Mouse (Mus musculus): Measurements from ENCODE around the gene Ercc6. TPM values are rescaled to one million over a fixed set of nuclear protein-coding genes. Genes with fewer than 3 reads are reported as not detected.

The Ercc6 gene
- polyA plus RNA-seq, 1 experiment, result 18.4 TPM

- no peak for TF ChIP-seq CTCF (IDR thresholded peaks at IDR 0.05; ENCODE audit: borderline replicate concordance, insufficient read depth, low read length)
- no peak for TF ChIP-seq POLR2A (IDR thresholded peaks at IDR 0.05; ENCODE audit: low read depth, low read length)
- Histone ChIP-seq H3K4me3 (ENCODE audit: insufficient read depth, low read length) (no peak overlapping the region), H3K4me1 (ENCODE audit: control insufficient read depth, insufficient read depth, low read length) (no peaks in the 10 kb centered on the region), H3K27ac (ENCODE audit: insufficient read depth, low read length) (no peak overlapping the region)
These were observed 84.2 kb downstream of the Ercc6 start for GRCm38 (mm10) chr14:32597232-32598231.

GRCm38 (mm10) chr14:32598437-32599219 is 85.3 kb downstream of the Ercc6 start:
- Histone ChIP-seq H3K4me1 (ENCODE audit: control insufficient read depth, insufficient read depth, low read length) (no peaks in the 10 kb centered on the region), H3K27ac (ENCODE audit: insufficient read depth, low read length) (no peak overlapping the region), H3K4me3 (ENCODE audit: insufficient read depth, low read length) (no peak overlapping the region)
- TF ChIP-seq CTCF (IDR thresholded peaks at IDR 0.05; ENCODE audit: borderline replicate concordance, insufficient read depth, low read length) (no peak), POLR2A (IDR thresholded peaks at IDR 0.05; ENCODE audit: low read depth, low read length) (no peak)

- Histone ChIP-seq H3K4me1 (ENCODE audit: control insufficient read depth, insufficient read depth, low read length) (no peaks in the 10 kb centered on the region), H3K4me3 (ENCODE audit: insufficient read depth, low read length) (no peak within 1 kb of the TSS), H3K27ac (ENCODE audit: insufficient read depth, low read length) (no peak within 1 kb of the TSS)
- TF ChIP-seq CTCF (IDR thresholded peaks at IDR 0.05; ENCODE audit: borderline replicate concordance, insufficient read depth, low read length) (no peak), POLR2A (IDR thresholded peaks at IDR 0.05; ENCODE audit: low read depth, low read length) (no peak)
These were observed 86.1 kb downstream of the Ercc6 start, which contains the start of gene Prrxl1 for GRCm38 (mm10) chr14:32599290-32600041. Prrxl1 (plus strand) TSS chr14:32599407.

GRCm38 (mm10) chr14:32600110-32600509 is 86.8 kb downstream of the Ercc6 start:
- H3K4me1 ChIP-seq (ENCODE audit: control insufficient read depth, insufficient read depth, low read length), result no peaks in the 10 kb centered on the region
- no peak overlapping the region for H3K27ac ChIP-seq (ENCODE audit: insufficient read depth, low read length)
- no peak for TF ChIP-seq POLR2A (IDR thresholded peaks at IDR 0.05; ENCODE audit: low read depth, low read length)
- no peak for TF ChIP-seq CTCF (IDR thresholded peaks at IDR 0.05; ENCODE audit: borderline replicate concordance, insufficient read depth, low read length)
- H3K4me3 ChIP-seq (ENCODE audit: insufficient read depth, low read length), result no peak overlapping the region

GRCm38 (mm10) chr14:32605508-32605907 is 92.2 kb downstream of the Ercc6 start:
- TF ChIP-seq POLR2A (IDR thresholded peaks at IDR 0.05; ENCODE audit: low read depth, low read length) (no peak), CTCF (IDR thresholded peaks at IDR 0.05; ENCODE audit: borderline replicate concordance, insufficient read depth, low read length) (no peak)
- H3K27ac ChIP-seq (ENCODE audit: insufficient read depth, low read length), result no peak overlapping the region
- no peaks in the 10 kb centered on the region for H3K4me1 ChIP-seq (ENCODE audit: control insufficient read depth, insufficient read depth, low read length)
- H3K4me3 ChIP-seq (ENCODE audit: insufficient read depth, low read length), result no peak overlapping the region

GRCm38 (mm10) chr14:32606316-32606715 is 93.0 kb downstream of the Ercc6 start:
- Histone ChIP-seq H3K4me3 (ENCODE audit: insufficient read depth, low read length) (no peak overlapping the region), H3K27ac (ENCODE audit: insufficient read depth, low read length) (no peak overlapping the region), H3K4me1 (ENCODE audit: control insufficient read depth, insufficient read depth, low read length) (no peaks in the 10 kb centered on the region)
- TF ChIP-seq CTCF (IDR thresholded peaks at IDR 0.05; ENCODE audit: borderline replicate concordance, insufficient read depth, low read length), result no peak
- no peak for TF ChIP-seq POLR2A (IDR thresholded peaks at IDR 0.05; ENCODE audit: low read depth, low read length)

GRCm38 (mm10) chr14:32609392-32609791 is 96.1 kb downstream of the Ercc6 start:
- no peaks in the 10 kb centered on the region for H3K4me1 ChIP-seq (ENCODE audit: control insufficient read depth, insufficient read depth, low read length)
- H3K27ac ChIP-seq (ENCODE audit: insufficient read depth, low read length), result no peak overlapping the region
- no peak overlapping the region for H3K4me3 ChIP-seq (ENCODE audit: insufficient read depth, low read length)
- no peak for TF ChIP-seq POLR2A (IDR thresholded peaks at IDR 0.05; ENCODE audit: low read depth, low read length)
- TF ChIP-seq CTCF (IDR thresholded peaks at IDR 0.05; ENCODE audit: borderline replicate concordance, insufficient read depth, low read length), result peak; percentile 51; the same call in 1 of the 2 replicates

GRCm38 (mm10) chr14:32617253-32617652 is 103.9 kb downstream of the Ercc6 start:
- H3K4me1 ChIP-seq (ENCODE audit: control insufficient read depth, insufficient read depth, low read length), result no peaks in the 10 kb centered on the region
- H3K4me3 ChIP-seq (ENCODE audit: insufficient read depth, low read length), result no peak overlapping the region
- TF ChIP-seq POLR2A (IDR thresholded peaks at IDR 0.05; ENCODE audit: low read depth, low read length) (no peak), CTCF (IDR thresholded peaks at IDR 0.05; ENCODE audit: borderline replicate concordance, insufficient read depth, low read length) (no peak)
- no peak overlapping the region for H3K27ac ChIP-seq (ENCODE audit: insufficient read depth, low read length)

- Histone ChIP-seq H3K4me1 (ENCODE audit: control insufficient read depth, insufficient read depth, low read length) (no peaks in the 10 kb centered on the region; the same call in 1 of the 2 replicates), H3K27ac (ENCODE audit: insufficient read depth, low read length) (no peak overlapping the region), H3K4me3 (ENCODE audit: insufficient read depth, low read length) (no peak overlapping the region)
- TF ChIP-seq CTCF (IDR thresholded peaks at IDR 0.05; ENCODE audit: borderline replicate concordance, insufficient read depth, low read length) (no peak), POLR2A (IDR thresholded peaks at IDR 0.05; ENCODE audit: low read depth, low read length) (no peak)
These were observed 110.9 kb downstream of the Ercc6 start for GRCm38 (mm10) chr14:32624245-32624644.

Data from embryonic fibroblast, embryonic 13.5 days (primary cell).